Mouse (Mus musculus) limb, embryonic 11.5 days (tissue): ENCODE measurements at regions not wholly inside any gene's neighbourhood (a gene's known extent, or its start where the extent isn't known, plus 50 kb on each side); places are given as distances from the start of the nearest gene placed in this dataset.

Experiments
- ATAC-seq: fragments of 200-750 bp; cut with Nextera tagmentation; 2 replicates; pipeline ENCODE4 v1.8.0; 2017; ENCODE audit warnings: low read depth; ENCODE audit not compliant: insufficient number of reproducible peaks, low FRiP score, low TSS enrichment
- DNase-seq: peaks from one replicate; pipeline ENCODE4 v3.0.0-alpha.2; 2015; ENCODE audit warnings: low spot score
- H3K27ac ChIP-seq: fragments of 300-500 bp; sonication (generic); replicated peaks from 2 replicates; pipeline ENCODE4 v1.5.1; 2014; ENCODE audit warnings: low read depth, mild to moderate bottlenecking, low read length
- H3K27me3 ChIP-seq: fragments of 300-500 bp; sonication (generic); 2 replicates; pipeline ENCODE4 v1.6.1; 2014; ENCODE audit warnings: mild to moderate bottlenecking, low read length, mixed read lengths; ENCODE audit not compliant: control insufficient read depth, insufficient read depth
- H3K36me3 ChIP-seq: fragments of 300-500 bp; sonication (generic); 2 replicates; pipeline ENCODE4 v1.6.1; 2014; ENCODE audit warnings: mild to moderate bottlenecking, low read length, moderate library complexity, mixed read lengths; ENCODE audit not compliant: control insufficient read depth, insufficient read depth
- H3K4me1 ChIP-seq: fragments of 300-500 bp; sonication (generic); 2 replicates; pipeline ENCODE4 v1.6.1; 2014; ENCODE audit warnings: low read length, mixed read lengths; ENCODE audit not compliant: control insufficient read depth, insufficient read depth
- H3K4me2 ChIP-seq: fragments of 300-500 bp; sonication (generic); 2 replicates; pipeline ENCODE4 v1.6.1; 2014; ENCODE audit warnings: low read depth, mild to moderate bottlenecking, moderate library complexity; ENCODE audit not compliant: severe bottlenecking
- H3K4me3 ChIP-seq: fragments of 300-500 bp; sonication (generic); 2 replicates; pipeline ENCODE4 v1.5.1; 2014; ENCODE audit warnings: low read depth, low read length
- H3K9ac ChIP-seq: fragments of 300-500 bp; sonication (generic); 2 replicates; pipeline ENCODE4 v1.6.1; 2014; ENCODE audit warnings: mild to moderate bottlenecking, low read length
- H3K9me3 ChIP-seq: fragments of 300-500 bp; sonication (generic); 2 replicates; pipeline ENCODE4 v1.6.1; 2016; ENCODE audit warnings: low read length; ENCODE audit not compliant: control insufficient read depth
- WGBS: fragments of 180-500 bp; shearing (Covaris S2); extraction: QIAGEN DNeasy Blood & Tissue Kit; methylation state at CpG from one replicate; pipeline ENCODE4 v1.1.7; 2014; 5-methylcytosine and 5-hydroxymethylcytosine counted together

GRCm38 (mm10) chr2:139034800-139035199 lies 458.9 kb upstream of the Sptlc3 start:
- no peak overlapping the region for H3K27ac ChIP-seq
- no peak for DNase-seq
- 89% methylated on average over 3 of the region's 3 CpGs for WGBS

GRCm38 (mm10) chr2:139041671-139042273 lies 451.9 kb upstream of the Sptlc3 start:
- WGBS, result 90% methylated on average over 3 of the region's 3 CpGs
- Histone ChIP-seq H3K9ac (no peak overlapping the region), H3K9me3 (no peaks in the 10 kb centered on the region), H3K27ac (no peak overlapping the region), H3K27me3 (no peaks in the 10 kb centered on the region), H3K4me2 (no peak overlapping the region), H3K36me3 (no peaks in the 10 kb centered on the region), H3K4me1 (no peaks in the 10 kb centered on the region), H3K4me3 (no peak overlapping the region)
- DNase-seq (no peak), ATAC-seq (no peak)

More at GRCm38 (mm10) chr2:139034800-139035199, 458.9 kb upstream of the Sptlc3 start:
- Histone ChIP-seq H3K9ac (no peak overlapping the region), H3K36me3 (no peaks in the 10 kb centered on the region), H3K4me1 (no peaks in the 10 kb centered on the region), H3K4me3 (no peak overlapping the region), H3K4me2 (no peak overlapping the region), H3K27me3 (no peaks in the 10 kb centered on the region), H3K9me3 (no peaks in the 10 kb centered on the region)
- no peak for ATAC-seq

GRCm38 (mm10) chr2:139044684-139045083 lies 449.0 kb upstream of the Sptlc3 start:
- H3K4me2 ChIP-seq, result no peak overlapping the region
- no peak for ATAC-seq
- H3K27ac ChIP-seq, result no peak overlapping the region
- no peak overlapping the region for H3K9ac ChIP-seq
- no peaks in the 10 kb centered on the region for H3K4me1 ChIP-seq
- H3K27me3 ChIP-seq, result no peaks in the 10 kb centered on the region
- no peaks in the 10 kb centered on the region for H3K36me3 ChIP-seq
- no peak for DNase-seq
- H3K9me3 ChIP-seq, result no peaks in the 10 kb centered on the region
- 66% methylated on average over 3 of the region's 3 CpGs for WGBS
- H3K4me3 ChIP-seq, result no peak overlapping the region

GRCm38 (mm10) chr2:139055249-139055648 lies 438.5 kb upstream of the Sptlc3 start:
- H3K9me3 ChIP-seq, result no peaks in the 10 kb centered on the region
- no peak overlapping the region for H3K9ac ChIP-seq
- H3K27me3 ChIP-seq, result no peaks in the 10 kb centered on the region
- no peaks in the 10 kb centered on the region for H3K4me1 ChIP-seq
- WGBS, result 80% methylated on average over 2 of the region's 2 CpGs
- no peak overlapping the region for H3K4me3 ChIP-seq
- no peak for ATAC-seq
- no peaks in the 10 kb centered on the region for H3K36me3 ChIP-seq
- no peak overlapping the region for H3K27ac ChIP-seq
- no peak for DNase-seq
- no peak overlapping the region for H3K4me2 ChIP-seq

GRCm38 (mm10) chr2:139069276-139069961 lies 424.3 kb upstream of the Sptlc3 start:
- no peaks in the 10 kb centered on the region for H3K4me1 ChIP-seq
- no peaks in the 10 kb centered on the region for H3K9me3 ChIP-seq
- no peaks in the 10 kb centered on the region for H3K36me3 ChIP-seq
- no peak overlapping the region for H3K9ac ChIP-seq
- ATAC-seq (no peak), DNase-seq (no peak)
- no peak overlapping the region for H3K27ac ChIP-seq
- no peak overlapping the region for H3K4me2 ChIP-seq
- no peak overlapping the region for H3K4me3 ChIP-seq
- WGBS, result 86% methylated on average over 6 of the region's 6 CpGs
- H3K27me3 ChIP-seq, result no peaks in the 10 kb centered on the region

- Histone ChIP-seq H3K9me3 (no peaks in the 10 kb centered on the region), H3K27ac (no peak overlapping the region), H3K9ac (no peak overlapping the region), H3K27me3 (no peaks in the 10 kb centered on the region), H3K4me3 (no peak overlapping the region), H3K4me2 (no peak overlapping the region), H3K4me1 (no peaks in the 10 kb centered on the region), H3K36me3 (no peaks in the 10 kb centered on the region)
- 92% methylated on average over 1 of the region's 1 CpGs for WGBS
- no peak for DNase-seq
- ATAC-seq, result no peak
These were observed 422.0 kb upstream of the Sptlc3 start for GRCm38 (mm10) chr2:139071690-139072089.

- ATAC-seq (no peak), DNase-seq (no peak)
- Histone ChIP-seq H3K9me3 (no peaks in the 10 kb centered on the region), H3K36me3 (no peaks in the 10 kb centered on the region), H3K27me3 (no peaks in the 10 kb centered on the region), H3K4me2 (no peak overlapping the region), H3K4me3 (no peak overlapping the region), H3K27ac (no peak overlapping the region), H3K4me1 (no peaks in the 10 kb centered on the region), H3K9ac (no peak overlapping the region)
- 43% methylated on average over 6 of the region's 6 CpGs for WGBS
These were observed 400.1 kb upstream of the Sptlc3 start for GRCm38 (mm10) chr2:139093487-139094066.

GRCm38 (mm10) chr2:139111669-139112068 lies 382.0 kb upstream of the Sptlc3 start:
- 78% methylated on average over 1 of the region's 1 CpGs for WGBS
- Histone ChIP-seq H3K27ac (no peak overlapping the region), H3K4me1 (no peaks in the 10 kb centered on the region), H3K27me3 (no peaks in the 10 kb centered on the region), H3K9me3 (no peaks in the 10 kb centered on the region), H3K4me2 (no peak overlapping the region), H3K9ac (no peak overlapping the region), H3K4me3 (no peak overlapping the region), H3K36me3 (no peaks in the 10 kb centered on the region)
- no peak for ATAC-seq
- DNase-seq, result no peak
